Mouse (Mus musculus) testis, postnatal 14 days (tissue): Measurements from ENCODE around the gene Cd2.

Experiments used
- DNase-seq: peaks from one replicate; pipeline ENCODE4 v3.0.0; 2021; ENCODE audit warnings: low spot score

Cd2 gene

DNA sequence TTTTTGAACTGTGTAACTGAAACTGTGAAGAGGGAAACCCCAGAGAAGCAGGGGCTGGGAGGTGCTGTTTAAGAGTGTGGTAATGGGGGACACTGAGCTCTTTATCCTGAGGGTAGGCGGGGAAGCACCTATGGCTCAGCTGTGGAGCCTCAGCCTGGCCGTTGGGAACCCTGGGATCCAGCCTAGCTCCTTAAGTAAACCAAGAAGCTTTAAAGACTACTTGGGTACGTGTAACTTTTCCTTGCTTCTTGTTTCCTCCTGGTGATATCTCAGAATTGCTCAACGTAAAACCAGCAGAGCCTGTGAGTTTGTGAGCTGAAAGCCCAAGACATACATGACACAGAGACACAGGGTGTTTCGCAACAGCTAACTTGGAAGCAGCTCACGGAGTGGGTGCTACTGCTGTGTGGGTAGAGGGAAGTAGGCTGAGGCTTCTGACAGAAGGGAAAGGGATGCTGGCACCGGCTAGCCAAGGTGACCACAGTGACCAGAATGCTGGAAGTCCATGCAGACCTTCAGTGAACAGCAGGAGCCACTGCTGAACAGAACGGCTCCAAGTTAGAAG, 5.9 kb upstream of the Cd2 start:
- no peak for DNase-seq

DNA sequence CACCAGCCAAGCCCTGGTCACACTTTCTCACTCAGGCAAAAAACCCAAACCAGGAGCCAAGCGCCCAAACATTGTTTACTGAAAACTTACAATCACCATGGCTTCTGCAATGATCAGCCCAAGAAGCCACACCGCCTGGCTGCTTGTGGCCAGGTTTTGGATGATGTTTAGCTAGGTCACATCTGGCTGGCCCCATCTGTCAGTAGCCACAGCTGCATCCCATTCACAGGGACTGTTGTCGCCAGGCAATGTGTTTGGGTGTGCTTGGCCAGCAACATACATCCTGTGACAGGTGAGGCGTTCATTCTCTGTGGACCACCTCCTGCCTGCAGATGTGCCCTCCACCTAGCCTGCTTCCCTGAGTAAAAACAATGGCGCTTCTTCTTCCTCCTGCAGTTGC, 4.9 kb upstream of the Cd2 start:
- no peak for DNase-seq

GRCm38 (mm10) chr3:101290587-101291520, 3.1 kb upstream of the Cd2 start:
- no peak for DNase-seq

GRCm38 (mm10) chr3:101290036-101290435, 2.3 kb upstream of the Cd2 start:
- no peak for DNase-seq

DNA sequence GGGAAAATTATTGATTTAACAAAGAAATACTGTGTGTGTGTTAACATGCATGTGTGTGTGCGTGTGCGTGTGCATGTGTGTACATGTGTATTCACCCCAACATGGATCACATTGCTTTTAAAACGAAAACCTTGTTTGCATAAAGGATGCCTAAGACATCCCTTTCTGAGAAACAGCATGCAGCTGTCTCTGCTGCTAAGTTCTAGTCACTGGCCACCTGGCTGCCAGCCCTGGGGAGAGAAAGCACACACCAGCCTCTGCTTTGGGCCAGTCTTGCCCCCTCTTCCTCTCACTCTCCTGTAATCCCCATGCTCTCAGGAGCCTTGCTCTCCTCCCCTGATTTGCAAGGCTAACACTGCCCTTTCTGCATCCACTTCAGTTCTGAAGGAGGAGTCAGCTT, 1.7 kb upstream of the Cd2 start:
- no peak for DNase-seq

DNA sequence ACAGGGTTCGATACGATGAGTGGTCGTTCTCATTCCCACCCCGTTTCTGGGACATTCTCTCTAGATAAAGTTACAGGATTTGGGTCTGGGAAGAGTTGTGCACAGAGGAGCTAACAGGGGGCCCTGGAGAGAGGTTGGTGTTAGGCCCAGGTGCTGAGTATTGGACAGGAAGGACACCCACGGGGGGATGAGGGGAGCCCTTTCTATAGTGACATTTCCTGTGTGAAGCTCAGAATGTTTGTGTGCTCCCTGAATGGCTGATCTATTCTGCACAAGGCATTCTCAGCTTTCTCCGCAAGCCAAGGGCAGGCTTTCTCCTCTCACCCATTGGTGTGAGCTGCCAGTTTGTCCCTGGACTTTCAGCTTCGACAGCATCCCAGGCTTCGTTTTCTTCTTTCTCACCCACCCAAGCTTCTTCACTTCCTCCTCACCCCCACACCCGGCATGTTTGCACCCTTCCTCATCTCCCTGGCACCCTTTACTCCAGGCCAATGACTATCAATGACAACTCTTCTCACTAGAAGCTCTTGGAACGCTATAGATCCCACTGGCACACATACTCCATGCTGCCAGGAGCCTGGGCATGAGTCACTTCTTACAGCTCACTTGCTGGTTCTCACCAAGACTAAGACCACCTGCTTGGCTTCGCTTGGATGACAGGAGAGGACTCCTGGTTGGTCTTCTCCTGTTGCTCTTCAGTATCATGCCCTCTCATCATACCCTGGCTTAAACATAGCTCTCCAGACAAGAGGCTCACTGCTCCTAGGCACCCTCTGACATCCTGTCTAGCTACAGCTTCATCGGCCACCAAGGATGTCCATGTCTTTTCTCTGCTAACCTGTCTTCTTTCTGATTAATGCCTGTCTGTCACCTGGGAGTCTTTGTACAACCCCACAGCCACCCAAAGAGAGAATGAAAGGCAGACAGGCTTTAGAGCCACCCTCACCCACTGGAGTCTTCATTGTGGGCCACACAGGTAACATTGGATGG, 1.1 kb downstream of the Cd2 start:
- DNase-seq: no peak

- no peak for DNase-seq
These were observed 1.9 kb downstream of the Cd2 start for GRCm38 (mm10) chr3:101285851-101286250.

- DNase-seq: no peak
These were observed 2.6 kb downstream of the Cd2 start for GRCm38 (mm10) chr3:101285021-101285615.

DNA sequence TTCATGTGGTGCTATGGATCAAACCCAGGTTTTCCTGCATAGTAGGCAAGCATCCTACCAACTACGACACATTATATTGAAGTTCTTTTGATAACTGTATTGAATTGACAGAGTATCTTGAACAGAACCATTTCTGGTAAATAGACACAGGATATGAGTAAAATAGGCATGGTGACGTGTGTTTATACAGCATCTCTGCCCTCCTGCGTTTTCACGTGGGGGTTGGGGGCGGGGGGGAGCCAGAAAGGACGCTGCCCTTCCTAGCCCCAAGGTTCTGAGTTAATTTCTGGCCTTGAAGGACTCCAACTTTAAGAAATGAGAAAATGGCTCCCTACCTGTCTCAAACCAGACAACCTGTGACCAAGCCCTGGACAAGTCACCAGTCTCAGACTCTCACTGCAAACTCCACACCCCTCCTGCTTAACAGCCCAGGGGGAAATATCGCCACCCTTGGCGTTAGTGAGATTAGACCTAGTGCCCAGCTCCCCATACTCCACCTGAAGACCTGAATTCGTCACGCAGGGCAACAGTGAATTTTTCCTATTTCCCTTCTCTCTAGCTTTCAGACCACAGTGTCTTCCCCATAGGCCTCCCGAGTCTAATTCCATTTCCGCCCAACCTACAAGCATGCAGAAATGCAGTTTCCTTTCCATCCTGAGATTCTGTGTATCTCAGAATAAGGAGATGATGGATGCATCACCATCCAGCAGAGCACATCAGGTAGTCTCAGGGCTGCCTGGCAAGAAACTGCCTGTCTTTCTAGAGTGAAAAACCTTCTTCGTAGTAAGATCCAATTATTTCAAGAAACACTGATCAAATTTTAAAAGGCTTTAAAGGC, 3.7 kb downstream of the Cd2 start:
- DNase-seq: no peak

DNA sequence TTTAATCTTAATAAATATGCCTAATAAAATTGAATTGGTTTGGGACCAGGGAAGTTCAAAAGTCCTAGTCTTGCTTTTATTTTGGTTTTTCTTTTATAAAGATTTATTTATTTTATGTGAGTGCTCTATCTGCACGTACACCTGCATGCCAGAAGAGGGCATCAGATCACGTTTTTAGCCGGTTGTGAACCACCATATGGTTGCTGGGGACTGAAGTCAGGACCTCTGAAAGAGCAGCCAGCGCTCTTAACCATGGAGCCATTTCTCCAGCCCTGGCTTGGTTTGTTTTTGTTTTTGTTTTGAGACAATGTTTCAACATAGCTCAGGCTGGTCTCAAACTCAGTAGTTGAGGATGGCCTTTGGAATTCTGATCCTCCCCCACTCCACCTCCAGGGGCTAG, 4.3 kb downstream of the Cd2 start:
- no peak for DNase-seq

- DNase-seq: no peak
These were observed 5.1 kb downstream of the Cd2 start for GRCm38 (mm10) chr3:101282556-101283180.

DNA sequence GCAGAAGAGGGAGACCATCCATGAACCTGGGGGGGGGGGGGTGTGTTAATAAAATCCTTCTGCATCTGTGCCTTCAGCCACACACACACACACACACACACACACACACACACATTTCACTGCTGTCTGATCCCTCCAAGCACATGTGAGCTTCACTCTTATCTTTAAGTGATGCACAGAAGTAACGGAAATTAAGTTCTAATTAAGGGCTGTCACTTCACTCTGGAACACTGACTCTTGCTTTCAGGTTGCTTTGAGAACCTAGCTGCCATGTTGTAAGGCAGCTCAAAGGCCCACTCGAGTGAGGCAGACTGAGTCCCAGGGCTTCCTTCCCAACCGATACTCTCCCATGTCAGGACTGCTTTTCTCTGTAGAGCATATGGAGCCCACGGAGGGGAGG, 5.9 kb downstream of the Cd2 start:
- no peak for DNase-seq

DNA sequence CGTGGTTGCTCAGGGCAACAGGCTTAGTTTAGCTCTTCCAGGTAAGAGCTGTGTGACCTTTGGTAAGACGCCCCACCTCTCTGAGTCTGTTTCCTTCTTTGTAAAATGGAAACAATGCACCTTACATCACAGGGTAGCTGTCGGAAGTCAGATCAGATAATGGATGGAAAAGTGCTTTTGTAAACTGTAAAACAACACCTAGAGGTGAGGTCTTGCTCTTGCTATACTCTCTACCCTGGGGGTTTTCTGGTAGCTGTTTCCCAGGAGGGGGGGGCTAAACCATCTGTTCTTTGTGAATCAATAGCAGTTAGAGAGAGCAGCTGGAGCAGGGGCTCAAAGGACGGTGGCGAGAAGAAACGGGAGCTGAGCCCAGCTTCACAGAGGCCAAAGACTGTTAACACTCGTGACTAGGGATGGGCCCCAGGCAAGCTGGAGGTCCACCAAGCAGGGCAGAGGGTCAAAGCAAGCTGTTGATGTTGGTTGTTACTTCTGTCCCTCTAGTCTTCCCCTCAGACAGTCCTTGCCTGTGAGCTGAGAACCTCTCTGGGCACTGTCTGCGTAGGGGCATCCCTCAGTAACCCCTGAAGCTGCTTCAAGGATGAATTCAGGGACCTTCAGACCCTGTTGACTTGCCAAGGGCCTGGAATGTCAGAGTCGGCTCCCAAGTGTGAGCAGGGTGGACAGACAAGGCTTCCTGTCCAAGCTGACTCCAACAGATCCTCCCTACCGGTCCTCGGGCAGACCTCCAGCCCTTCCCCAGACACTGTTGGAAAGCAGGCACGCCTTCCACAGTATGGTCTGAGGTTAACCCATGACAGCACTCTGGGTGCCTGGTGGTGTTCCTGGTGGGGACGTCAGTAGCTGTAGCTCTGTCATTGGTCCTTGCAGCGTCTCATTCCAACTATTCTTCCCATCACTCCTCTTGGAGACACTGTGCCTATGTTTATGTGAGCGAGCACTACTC, 7.1 kb downstream of the Cd2 start:
- DNase-seq: peak; percentile 49

GRCm38 (mm10) chr3:101279561-101279960, 8.2 kb downstream of the Cd2 start:
- no peak for DNase-seq

DNA sequence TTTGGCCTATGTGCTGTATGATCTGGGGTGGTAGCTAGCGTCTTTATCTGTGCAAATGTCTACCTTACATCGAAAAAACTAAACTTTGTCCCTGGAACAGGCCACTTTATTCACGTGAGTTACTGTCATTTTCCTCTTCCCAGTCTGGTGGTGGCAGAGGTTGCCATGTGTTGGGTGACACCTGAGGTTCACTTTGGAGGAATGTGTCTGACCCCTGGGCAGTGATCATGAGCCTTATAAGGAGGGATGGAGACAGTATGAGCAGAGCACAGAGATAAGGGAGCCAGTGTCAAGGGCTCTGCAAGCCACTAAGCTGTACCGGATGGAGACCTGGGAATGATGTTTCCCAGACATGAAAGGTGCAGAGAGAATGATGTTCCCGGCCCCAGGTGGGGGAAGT, 9.3 kb downstream of the Cd2 start:
- DNase-seq: no peak

- no peak for DNase-seq
These were observed 9.9 kb downstream of the Cd2 start for GRCm38 (mm10) chr3:101277830-101278229.

DNA sequence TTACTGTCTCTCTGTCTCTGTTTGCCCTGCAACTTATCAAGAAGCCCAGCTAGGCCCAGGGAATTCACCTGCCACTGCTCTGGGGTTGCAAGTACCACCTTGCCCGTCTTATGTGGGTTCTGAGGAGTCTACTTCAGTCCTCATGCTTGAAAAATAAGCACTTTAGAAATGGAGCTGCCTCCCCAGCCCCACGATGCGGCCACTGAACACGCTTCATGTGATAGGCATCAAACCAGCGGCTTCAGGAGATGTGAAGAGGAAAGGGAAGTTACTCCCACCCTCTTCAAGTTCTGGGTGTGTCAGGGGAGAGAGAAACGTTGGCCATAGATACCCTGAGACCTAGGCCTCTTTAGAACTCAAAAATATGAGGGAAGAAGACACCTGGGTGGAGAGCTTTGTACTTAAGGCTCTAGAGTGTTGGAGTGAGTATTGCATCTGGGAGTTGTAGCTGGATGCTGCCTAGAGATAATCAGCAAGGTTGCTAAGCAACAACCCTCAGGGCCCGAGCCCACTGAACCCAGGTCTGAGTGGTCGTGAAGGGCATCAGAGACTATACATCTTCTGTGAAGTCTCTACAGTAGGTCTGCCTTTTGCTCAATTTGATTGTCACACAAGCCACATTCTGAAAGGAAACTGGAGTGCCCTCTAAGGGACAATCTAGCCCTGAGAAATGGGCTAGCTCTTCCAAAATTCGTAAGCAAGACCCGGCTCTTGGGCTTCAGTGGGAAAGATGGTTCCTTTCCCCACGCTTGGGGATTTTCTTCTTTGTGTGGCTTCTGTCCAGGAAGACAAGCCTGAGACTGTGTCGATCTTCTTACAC, 11.0 kb downstream of the Cd2 start:
- no peak for DNase-seq

DNA sequence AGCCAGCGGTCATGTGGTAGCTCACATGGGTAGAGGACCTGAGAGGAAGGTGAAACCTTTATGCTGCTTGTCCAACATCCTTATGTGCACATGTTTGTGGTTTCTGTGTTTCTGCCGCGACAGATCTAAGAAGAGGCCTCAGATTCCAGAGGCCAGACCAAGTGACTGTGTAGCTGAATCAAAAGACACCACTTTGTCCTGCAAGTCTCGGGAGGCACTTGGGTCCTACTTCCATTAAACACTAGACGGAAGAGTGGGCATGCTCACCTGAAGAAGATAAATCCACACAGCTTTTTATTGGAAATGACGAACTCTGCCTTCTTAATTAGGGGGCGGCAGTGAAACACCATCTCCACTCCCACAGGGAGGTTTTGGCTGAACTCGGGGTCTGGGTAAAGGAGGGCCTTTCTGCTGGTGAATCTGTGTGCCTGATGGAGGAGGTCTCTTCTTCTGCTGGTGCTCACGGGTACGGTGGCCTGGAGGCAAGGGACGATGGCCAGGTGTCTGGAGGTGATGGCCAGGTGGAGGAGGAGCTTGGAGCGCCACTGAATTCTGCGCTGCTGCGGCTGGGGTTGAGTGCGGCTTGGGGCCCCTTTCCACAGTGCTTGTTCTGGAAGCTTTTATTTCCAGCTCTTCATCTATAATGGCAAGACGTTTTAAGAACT, 12.0 kb downstream of the Cd2 start:
- no peak for DNase-seq
